Mouse (Mus musculus) heart, embryonic 11.5 days (tissue): ENCODE results near the gene Spry1. TPM values are rescaled to one million over a fixed set of nuclear protein-coding genes. Genes with fewer than 3 reads are reported as not detected.

Source experiments
- ATAC-seq: fragments of 200-750 bp; cut with Nextera tagmentation; replicated peaks from 2 replicates; pipeline ENCODE4 v1.8.0; 2017; ENCODE audit warnings: moderate library complexity; ENCODE audit not compliant: insufficient number of reproducible peaks, low FRiP score, low TSS enrichment
- H3K27ac ChIP-seq: fragments of 300-500 bp; sonication (generic); 2 replicates; pipeline ENCODE4 v1.5.1; 2014; ENCODE audit warnings: mild to moderate bottlenecking, low read depth, low read length
- H3K27me3 ChIP-seq: fragments of 300-500 bp; sonication (generic); 2 replicates; pipeline ENCODE4 v1.6.1; 2014; ENCODE audit warnings: mild to moderate bottlenecking, low read length, mixed read lengths; ENCODE audit not compliant: control insufficient read depth, insufficient read depth
- H3K36me3 ChIP-seq: fragments of 300-500 bp; sonication (generic); 2 replicates; pipeline ENCODE4 v1.6.1; 2014; ENCODE audit warnings: mild to moderate bottlenecking, low read length, moderate library complexity, mixed read lengths; ENCODE audit not compliant: control insufficient read depth, insufficient read depth
- H3K4me1 ChIP-seq: fragments of 300-500 bp; sonication (generic); 2 replicates; pipeline ENCODE4 v1.6.1; 2014; ENCODE audit warnings: low read length; ENCODE audit not compliant: control insufficient read depth, insufficient read depth
- H3K4me2 ChIP-seq: fragments of 300-500 bp; sonication (generic); 2 replicates; pipeline ENCODE4 v1.6.1; 2014; ENCODE audit warnings: mild to moderate bottlenecking, moderate library complexity
- H3K4me3 ChIP-seq: fragments of 300-500 bp; sonication (generic); 2 replicates; pipeline ENCODE4 v1.5.1; 2014; ENCODE audit warnings: low read depth, low read length
- H3K9ac ChIP-seq: fragments of 300-500 bp; sonication (generic); 2 replicates; pipeline ENCODE4 v1.6.1; 2014; ENCODE audit warnings: mild to moderate bottlenecking, low read depth, low read length, moderate library complexity
- H3K9me3 ChIP-seq: fragments of 300-500 bp; sonication (generic); replicated peaks from 2 replicates; pipeline ENCODE4 v1.6.1; 2016; ENCODE audit warnings: low read length; ENCODE audit not compliant: control insufficient read depth
- WGBS: fragments of 180-500 bp; shearing (Covaris S2); extraction: QIAGEN DNeasy Blood & Tissue Kit; methylation state at CpG from one replicate; pipeline ENCODE4 v1.1.7; 2014; ENCODE audit not compliant: insufficient replicate concordance; 5-methylcytosine and 5-hydroxymethylcytosine counted together
- polyA plus RNA-seq: library from polyadenylated mRNA; unstranded; fragments of >200 nt; fragmentation: Nextera tagmentation; extraction: Ambion mirVana; gene quantifications from 2 replicates; pipeline ENCODE4 v1.2.1, GENCODE M21; 2014

Spry1 gene
- polyA plus RNA-seq, 1 experiment from 2014 or later, result 6.3 TPM

DNA sequence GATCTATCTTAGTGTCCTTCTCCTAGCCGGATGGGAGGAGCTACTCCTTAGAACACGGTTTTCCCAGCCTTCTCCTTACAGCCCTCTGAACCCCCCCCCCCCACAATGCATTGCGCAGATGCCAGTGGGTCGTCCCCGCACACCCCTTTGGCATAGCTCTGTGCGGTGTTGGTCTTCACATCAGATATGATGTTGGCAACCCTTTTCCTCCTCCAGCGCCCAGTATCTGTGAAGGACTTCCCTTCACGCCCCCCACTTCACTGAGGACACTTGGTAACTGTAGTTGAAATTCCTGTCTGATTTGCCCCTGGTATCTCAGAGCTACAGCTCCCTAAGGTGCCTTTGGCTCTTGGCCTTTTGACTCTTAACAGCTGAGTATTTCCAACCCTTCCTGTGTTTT lies 4.2 kb downstream of the Spry1 start:
- no peak overlapping the region for H3K4me2 ChIP-seq
- no peak overlapping the region for H3K9ac ChIP-seq
- H3K4me3 ChIP-seq, result no peak overlapping the region
- peaks cover 3% of the 10 kb centered on the region; the same call in 1 of the 2 replicates for H3K4me1 ChIP-seq
- no peak overlapping the region for H3K27ac ChIP-seq
- H3K27me3 ChIP-seq, result peaks cover 4% of the 10 kb centered on the region; the same call in 1 of the 2 replicates
- WGBS, result 75% methylated on average over 8 of the region's 8 CpGs
- H3K9me3 ChIP-seq, result no peaks in the 10 kb centered on the region
- no peak for ATAC-seq
- no peaks in the 10 kb centered on the region for H3K36me3 ChIP-seq

GRCm38 (mm10) chr3:37645061-37645460 lies 5.3 kb downstream of the Spry1 start:
- Histone ChIP-seq H3K27ac (no peak overlapping the region), H3K4me1 (peaks cover 3% of the 10 kb centered on the region; the same call in 1 of the 2 replicates), H3K36me3 (no peaks in the 10 kb centered on the region), H3K27me3 (peaks cover 4% of the 10 kb centered on the region; the same call in 1 of the 2 replicates), H3K4me2 (no peak overlapping the region), H3K9ac (no peak overlapping the region), H3K4me3 (no peak overlapping the region), H3K9me3 (no peaks in the 10 kb centered on the region)
- ATAC-seq, result no peak
- WGBS, result 79% methylated on average over 6 of the region's 6 CpGs

DNA sequence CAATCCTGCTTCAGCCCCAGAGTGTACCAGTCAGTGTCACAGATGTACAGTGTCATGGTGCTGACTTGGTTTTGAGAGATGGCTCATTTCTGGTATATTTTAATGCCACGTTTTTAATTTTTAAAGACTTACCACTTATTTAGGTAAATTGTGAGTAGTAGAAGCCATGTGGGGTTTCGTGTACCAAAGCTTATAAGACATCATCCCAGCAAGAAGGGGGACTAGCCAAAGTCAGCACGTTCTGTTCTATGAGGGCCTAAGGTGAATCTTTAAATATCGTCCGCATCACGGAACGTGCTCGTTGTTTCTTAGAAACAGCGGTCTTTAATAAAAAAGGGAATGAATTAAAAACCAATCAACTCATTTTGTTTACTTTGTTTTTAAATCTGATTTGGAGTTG lies 6.5 kb downstream of the Spry1 start:
- H3K36me3 ChIP-seq, result no peaks in the 10 kb centered on the region
- H3K4me2 ChIP-seq, result no peak overlapping the region
- WGBS, result 93% methylated on average over 9 of the region's 9 CpGs
- H3K27ac ChIP-seq, result no peak overlapping the region
- no peak for ATAC-seq
- H3K9ac ChIP-seq, result no peak overlapping the region
- peaks cover under 1% of the 10 kb centered on the region; the same call in 1 of the 2 replicates for H3K4me1 ChIP-seq
- H3K27me3 ChIP-seq, result peaks cover 6% of the 10 kb centered on the region; the same call in 1 of the 2 replicates
- H3K4me3 ChIP-seq, result no peak overlapping the region
- H3K9me3 ChIP-seq, result no peaks in the 10 kb centered on the region

- H3K9ac ChIP-seq, result no peak overlapping the region
- no peak overlapping the region for H3K4me2 ChIP-seq
- WGBS, result 80% methylated on average over 10 of the region's 10 CpGs
- peaks cover 6% of the 10 kb centered on the region; the same call in 1 of the 2 replicates for H3K27me3 ChIP-seq
- no peak for ATAC-seq
- no peak overlapping the region for H3K27ac ChIP-seq
- H3K9me3 ChIP-seq, result no peaks in the 10 kb centered on the region
- H3K36me3 ChIP-seq, result no peaks in the 10 kb centered on the region
- H3K4me3 ChIP-seq, result no peak overlapping the region
- no peaks in the 10 kb centered on the region for H3K4me1 ChIP-seq
Measured at GRCm38 (mm10) chr3:37647225-37647624, 7.5 kb downstream of the Spry1 start.

- H3K4me2 ChIP-seq, result no peak overlapping the region
- no peak overlapping the region for H3K4me3 ChIP-seq
- H3K9ac ChIP-seq, result no peak overlapping the region
- no peaks in the 10 kb centered on the region for H3K36me3 ChIP-seq
- 68% methylated on average over 13 of the region's 13 CpGs for WGBS
- H3K4me1 ChIP-seq, result no peaks in the 10 kb centered on the region
- H3K27me3 ChIP-seq, result peaks cover 6% of the 10 kb centered on the region; the same call in 1 of the 2 replicates
- no peaks in the 10 kb centered on the region for H3K9me3 ChIP-seq
- H3K27ac ChIP-seq, result no peak overlapping the region
- no peak for ATAC-seq
Measured at GRCm38 (mm10) chr3:37648244-37648643, 8.5 kb downstream of the Spry1 start.

DNA sequence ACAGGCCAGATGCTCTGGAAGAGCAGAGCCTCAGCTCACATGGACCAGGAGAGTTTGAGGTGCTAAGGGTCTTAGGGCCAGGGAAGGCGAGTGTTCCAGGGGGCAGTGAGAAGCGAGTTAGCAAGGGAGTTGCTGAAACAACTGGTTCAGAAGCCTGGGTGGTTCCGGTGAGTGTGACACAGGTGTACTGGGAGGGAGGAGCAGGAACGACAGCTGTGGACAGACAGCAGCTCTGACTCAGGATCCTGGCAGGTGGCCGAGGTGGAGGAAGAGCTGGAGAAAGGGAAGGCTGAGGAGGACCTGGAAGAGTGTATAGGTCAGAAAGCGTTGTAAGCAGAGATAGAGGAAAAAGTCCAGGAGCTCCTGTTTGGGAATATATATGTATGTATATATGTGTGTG lies 9.5 kb downstream of the Spry1 start:
- no peak overlapping the region for H3K4me3 ChIP-seq
- no peak overlapping the region for H3K9ac ChIP-seq
- H3K4me1 ChIP-seq, result peaks cover 3% of the 10 kb centered on the region; the same call in 1 of the 2 replicates
- 62% methylated on average over 6 of the region's 6 CpGs for WGBS
- H3K36me3 ChIP-seq, result no peaks in the 10 kb centered on the region
- no peak for ATAC-seq
- no peak overlapping the region for H3K27ac ChIP-seq
- H3K4me2 ChIP-seq, result no peak overlapping the region
- no peaks in the 10 kb centered on the region for H3K9me3 ChIP-seq
- H3K27me3 ChIP-seq, result peaks cover 6% of the 10 kb centered on the region; the same call in 1 of the 2 replicates

GRCm38 (mm10) chr3:37652537-37652936 lies 12.8 kb downstream of the Spry1 start:
- H3K9me3 ChIP-seq, result no peaks in the 10 kb centered on the region
- peaks cover 16% of the 10 kb centered on the region for H3K27me3 ChIP-seq
- H3K9ac ChIP-seq, result no peak overlapping the region
- peaks cover 9% of the 10 kb centered on the region for H3K4me1 ChIP-seq
- H3K27ac ChIP-seq, result no peak overlapping the region
- WGBS, result 81% methylated on average over 9 of the region's 9 CpGs
- H3K36me3 ChIP-seq, result no peaks in the 10 kb centered on the region
- ATAC-seq, result no peak
- no peak overlapping the region for H3K4me2 ChIP-seq
- no peak overlapping the region for H3K4me3 ChIP-seq

GRCm38 (mm10) chr3:37653935-37654729 lies 14.4 kb downstream of the Spry1 start:
- no peaks in the 10 kb centered on the region for H3K36me3 ChIP-seq
- peak; percentile 44; the same call in 1 of the 2 replicates for ATAC-seq
- H3K9me3 ChIP-seq, result no peaks in the 10 kb centered on the region
- 4% methylated on average over 16 of the region's 16 CpGs for WGBS
- H3K4me1 ChIP-seq, result peaks cover 9% of the 10 kb centered on the region
- H3K27me3 ChIP-seq, result peaks cover 16% of the 10 kb centered on the region
- no peak overlapping the region for H3K27ac ChIP-seq
- H3K4me3 ChIP-seq, result peak overlapping the region; percentile 29
- H3K9ac ChIP-seq, result peak overlapping the region; percentile 47; the same call in 1 of the 2 replicates
- peak overlapping the region; percentile 62 for H3K4me2 ChIP-seq
